Mouse (Mus musculus) c-Kit-negative CD71-positive TER-119-positive erythroid progenitor cells, embryonic 14.5 days (primary cell): ENCODE measurements around the gene Crybb1.

Experiments used
- DNase-seq: peaks from one replicate; pipeline ENCODE4 v3.0.0-alpha.2; 2013; ENCODE audit warnings: low read depth, low spot score

Crybb1 gene

DNA sequence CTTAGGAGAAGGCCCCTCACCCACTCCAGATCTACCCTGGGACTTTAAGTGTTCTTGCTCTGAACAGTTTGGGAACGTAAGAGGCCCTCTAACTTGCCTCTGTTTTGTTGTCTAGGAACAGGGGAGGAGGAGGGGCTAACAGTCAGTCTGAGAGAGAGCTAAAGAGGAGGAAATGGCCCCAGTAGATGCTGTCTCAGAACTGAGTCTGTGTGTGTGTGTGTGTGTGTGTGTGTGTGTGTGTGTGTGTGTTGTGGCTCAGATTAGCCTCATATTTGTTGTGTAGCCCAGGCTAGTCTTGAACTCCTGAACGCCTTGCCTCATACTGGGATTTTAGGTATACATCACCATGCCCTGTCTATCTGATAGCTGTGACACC, 31.0 kb downstream of the Crybb1 start:
- no peak for DNase-seq

DNA sequence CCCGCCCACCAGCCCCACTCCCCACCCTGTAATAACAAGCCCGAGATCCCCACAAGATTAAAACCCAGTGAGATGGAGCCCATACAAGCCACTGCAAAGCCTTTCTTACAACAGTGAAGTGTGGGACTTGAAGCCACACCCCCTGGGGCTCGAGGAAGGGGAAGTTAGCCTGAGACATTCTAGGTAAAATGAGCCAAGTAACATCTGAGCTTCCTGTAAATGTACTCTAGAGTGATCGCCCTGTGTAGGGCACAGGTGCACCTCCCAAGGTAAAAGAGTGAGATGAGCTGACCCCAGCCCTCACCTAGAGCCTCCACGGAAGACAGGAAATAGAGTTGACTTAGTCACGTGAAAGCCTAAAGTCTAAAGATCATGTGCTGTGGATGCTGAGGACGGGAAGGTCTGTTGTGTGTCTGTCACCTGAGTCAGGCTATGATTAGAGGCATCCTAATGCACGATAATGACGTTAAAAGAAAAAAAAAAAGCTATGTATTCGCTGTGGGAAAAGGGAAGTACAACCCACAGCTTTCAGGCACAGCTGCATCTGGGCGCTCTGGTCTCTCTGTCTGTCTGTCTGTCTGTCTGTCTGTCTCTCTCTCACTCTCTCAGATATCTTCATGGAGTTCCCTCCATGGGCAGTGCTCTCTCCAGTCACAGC, 31.5 kb downstream of the Crybb1 start:
- no peak for DNase-seq

DNA sequence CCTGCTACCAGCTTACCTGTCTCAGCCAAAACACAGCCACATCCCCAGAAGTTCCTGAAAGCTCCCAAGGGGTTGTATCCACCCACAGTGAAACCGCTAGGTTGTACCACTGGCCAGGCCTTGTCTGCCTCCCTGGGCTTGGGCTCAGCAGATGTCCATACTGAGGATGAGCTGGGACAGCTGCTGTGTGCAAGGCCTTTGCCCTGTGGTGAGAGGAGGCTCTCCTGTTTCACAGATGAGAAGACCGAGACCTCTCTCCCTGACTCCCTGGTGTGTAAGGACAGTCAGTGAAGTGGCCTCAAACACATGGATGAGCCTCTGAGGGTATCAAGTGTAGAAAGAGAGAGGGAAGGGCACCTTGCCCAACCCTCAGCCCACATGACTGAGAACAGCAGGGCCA, 32.0 kb downstream of the Crybb1 start:
- no peak for DNase-seq

- no peak for DNase-seq
These were observed 32.9 kb downstream of the Crybb1 start for GRCm38 (mm10) chr5:112288193-112289141.

DNA sequence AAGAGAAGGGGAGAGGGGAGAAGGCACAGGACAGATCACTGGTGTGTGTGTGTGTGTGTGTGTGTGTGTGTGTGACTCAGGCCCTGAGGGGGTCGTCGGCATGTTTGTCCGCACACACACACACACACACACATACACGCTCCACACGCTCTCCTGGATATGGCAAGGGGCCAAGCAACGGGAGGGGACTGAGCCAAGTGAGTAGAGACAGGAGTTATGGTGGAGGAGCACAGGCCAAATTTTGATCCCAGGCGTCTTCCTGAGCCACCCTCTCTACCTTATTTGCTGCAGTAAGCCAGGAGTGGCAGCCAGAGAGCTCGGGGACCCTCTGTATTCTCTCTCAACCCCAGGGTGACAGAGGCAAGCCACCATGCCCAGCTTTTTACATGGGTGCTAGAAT, 33.6 kb downstream of the Crybb1 start:
- DNase-seq, result no peak

DNA sequence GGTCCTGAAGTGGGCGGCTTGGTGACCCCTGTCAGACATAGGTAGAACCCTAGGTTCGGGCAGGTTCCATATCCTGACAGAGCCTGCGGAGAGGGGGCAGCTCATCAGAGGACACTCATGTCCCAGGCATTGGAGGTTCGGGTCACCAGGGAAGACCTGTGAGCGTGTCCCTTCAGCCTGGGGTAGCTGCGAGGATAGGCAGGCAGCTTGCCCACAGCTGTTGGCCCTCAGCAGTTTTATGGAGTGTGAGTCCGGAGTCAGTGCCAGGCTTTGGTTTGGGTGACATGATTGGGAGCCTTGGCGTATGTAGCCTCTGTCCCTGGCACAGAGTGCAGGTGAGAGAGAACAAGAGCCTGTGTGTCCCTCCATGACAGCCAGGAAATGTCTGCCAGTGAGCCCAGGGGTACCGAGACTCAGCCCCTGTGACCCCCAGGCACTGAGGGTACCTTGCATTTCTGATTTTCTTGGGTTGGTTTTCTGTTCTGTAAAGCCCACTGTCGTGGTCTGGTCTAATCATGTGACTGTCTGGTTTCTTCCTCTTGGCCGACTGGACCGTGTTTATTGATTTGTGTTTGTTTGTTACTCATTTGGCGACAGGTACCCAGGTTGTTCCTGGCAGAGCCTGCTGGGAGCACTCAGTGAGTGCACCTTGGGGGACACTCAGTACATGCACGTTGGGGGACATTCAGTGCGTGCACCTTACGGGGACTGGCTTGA, 34.4 kb downstream of the Crybb1 start:
- DNase-seq, result no peak

- DNase-seq, result no peak
These were observed 34.9 kb downstream of the Crybb1 start for GRCm38 (mm10) chr5:112290536-112290880.

DNA sequence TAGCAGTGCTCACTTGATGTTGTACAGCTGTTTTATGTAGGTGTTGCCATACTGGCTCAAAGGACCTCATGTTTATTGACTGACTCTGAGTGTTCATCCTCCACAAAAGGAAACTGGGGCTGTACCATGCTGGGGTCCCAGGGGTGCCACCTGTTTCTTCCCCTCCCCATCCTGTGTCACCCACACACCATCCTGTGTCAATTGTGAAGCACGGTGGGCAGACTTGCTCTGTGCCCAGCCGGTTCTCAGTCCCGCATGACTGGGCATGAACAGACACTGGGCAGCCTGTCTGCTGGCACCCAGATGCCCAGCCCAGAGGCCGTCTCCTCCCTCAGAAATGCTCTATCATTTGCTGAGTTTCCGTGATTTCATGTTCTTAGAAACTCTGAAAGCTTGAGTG, 36.3 kb downstream of the Crybb1 start:
- no peak for DNase-seq

DNA sequence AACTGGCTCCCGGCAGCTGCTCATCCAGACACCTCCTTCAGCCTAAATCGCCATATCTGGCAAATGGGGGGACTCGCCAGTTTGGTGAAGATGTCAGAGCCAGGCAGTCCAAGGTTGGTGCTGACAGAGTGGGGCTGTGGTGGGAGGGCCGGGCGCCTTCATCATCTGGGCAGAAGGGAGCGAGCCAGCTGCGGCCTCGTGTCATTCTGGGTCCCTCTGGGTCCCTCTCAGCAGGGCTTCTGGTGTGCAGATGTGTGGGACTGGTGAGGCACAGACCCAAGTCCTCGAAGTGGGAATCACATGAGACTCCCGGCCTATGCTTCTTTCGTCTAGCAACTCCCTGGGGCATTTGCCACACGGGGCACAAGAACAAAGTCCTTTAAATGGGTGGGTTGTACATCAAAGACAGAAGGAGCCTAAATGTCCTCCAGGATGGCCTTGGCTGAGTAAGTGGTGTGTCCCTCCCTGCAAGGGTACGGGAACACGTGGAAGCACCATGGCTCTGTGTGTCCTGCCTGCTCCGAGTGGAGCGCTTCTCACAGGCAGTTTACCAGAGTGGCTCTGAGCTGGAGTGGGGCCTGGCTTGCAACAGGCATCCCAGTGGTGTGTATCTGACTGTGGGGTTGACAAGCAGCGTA, 36.8 kb downstream of the Crybb1 start:
- DNase-seq, result no peak

DNA sequence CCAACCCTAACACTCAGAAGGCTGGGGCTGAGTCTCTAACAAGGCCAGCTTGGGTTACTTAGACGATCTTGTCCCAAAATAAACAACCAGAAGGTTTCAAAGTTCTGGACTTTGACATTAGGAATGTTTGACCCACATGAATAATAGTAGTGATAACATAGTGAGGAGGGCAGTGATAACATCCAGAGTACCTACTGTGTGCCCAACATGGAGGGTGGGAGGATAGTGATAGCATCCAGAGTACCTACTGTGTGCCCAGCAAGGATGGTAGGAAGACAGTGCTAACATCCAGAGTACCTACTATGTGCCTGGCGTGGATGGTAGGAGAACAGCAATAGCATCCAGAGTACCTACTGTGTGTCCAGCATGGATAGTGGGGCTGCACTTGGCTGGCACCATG, 38.2 kb downstream of the Crybb1 start:
- no peak for DNase-seq

- DNase-seq, result no peak
These were observed 39.1 kb downstream of the Crybb1 start for GRCm38 (mm10) chr5:112294696-112295095.

- DNase-seq, result no peak
These were observed 39.5 kb downstream of the Crybb1 start for GRCm38 (mm10) chr5:112295162-112295561.

DNA sequence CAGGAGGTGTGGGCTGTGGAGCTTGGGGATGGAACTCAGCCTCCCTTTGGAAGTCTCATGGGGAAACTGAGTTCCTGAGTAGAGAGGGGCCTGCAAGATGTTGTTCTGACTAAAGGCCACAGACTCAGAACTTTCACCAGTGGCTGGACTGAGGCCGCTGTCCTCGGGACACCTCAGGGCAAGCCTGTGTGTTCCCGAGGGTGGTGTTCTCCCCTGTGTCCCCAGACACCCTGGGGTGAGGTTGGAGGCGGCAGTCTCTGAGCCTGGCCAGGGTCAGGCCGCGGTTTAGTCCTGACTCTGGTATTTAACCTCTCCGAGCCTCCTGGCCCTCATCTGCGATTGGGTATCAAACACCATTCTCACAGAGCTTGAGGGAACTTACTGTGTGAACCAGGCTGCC, 39.9 kb downstream of the Crybb1 start:
- no peak for DNase-seq

DNA sequence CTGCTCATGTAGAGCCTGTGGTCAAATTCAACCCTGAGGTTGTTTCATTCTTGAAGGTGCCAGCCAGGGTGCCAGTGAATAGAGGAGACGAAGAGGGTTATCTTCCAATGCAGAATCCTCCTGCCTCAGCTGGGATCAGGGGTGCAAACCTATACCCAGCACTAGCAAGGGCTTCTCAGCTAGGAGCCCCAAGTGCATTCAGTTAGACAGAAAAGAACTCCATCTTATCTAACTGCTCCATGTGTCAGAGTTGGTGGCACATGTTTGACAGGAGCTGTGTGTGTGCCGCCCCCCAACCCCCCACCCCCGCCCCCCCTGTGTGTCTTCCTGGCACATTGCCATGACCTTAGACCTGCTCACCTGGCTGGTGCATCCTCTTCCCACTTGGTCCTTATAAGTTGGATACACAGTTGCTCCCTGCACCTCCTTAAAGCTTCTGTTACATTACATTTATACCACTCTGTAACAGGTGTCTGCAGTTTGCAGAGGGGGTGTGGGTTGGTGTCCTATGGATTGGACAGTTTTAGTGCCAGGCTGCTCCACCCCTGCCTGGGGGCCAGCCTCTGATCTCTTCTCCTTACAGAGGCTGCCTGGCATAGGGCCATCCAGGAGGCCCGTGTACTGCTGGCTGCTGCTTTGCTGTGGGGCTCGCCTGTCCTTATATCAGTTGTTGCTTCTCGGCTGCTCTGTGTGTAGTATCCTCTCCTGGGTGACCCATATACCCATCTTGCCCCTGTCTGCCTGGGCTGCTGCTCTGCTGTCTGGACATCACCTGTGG, 41.0 kb downstream of the Crybb1 start:
- DNase-seq, result no peak

DNA sequence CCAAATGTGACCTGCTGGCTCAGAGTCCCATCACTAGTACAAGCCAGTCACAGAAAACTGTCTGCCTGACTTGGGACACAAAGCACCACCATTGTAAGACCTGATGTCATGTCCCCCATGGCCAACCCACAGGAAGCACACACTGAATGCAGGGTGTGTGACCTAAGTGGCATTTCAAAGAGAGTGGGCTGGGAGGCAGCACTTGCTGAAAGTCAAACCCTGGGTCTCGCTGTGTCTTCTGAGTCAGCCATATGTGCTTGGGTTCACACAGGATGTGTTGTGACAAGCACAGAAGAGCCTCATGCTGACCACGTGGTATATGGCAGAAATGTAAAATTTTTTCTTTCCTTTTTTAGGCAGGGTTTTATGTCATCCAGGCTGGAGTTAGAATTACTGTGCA, 41.6 kb downstream of the Crybb1 start:
- DNase-seq, result no peak

- no peak for DNase-seq
These were observed 42.8 kb downstream of the Crybb1 start for GRCm38 (mm10) chr5:112298226-112298988.

GRCm38 (mm10) chr5:112299399-112299798, 43.8 kb downstream of the Crybb1 start:
- DNase-seq, result no peak

GRCm38 (mm10) chr5:112300112-112300511, 44.5 kb downstream of the Crybb1 start:
- no peak for DNase-seq

GRCm38 (mm10) chr5:112300721-112301308, 45.2 kb downstream of the Crybb1 start:
- DNase-seq, result no peak

DNA sequence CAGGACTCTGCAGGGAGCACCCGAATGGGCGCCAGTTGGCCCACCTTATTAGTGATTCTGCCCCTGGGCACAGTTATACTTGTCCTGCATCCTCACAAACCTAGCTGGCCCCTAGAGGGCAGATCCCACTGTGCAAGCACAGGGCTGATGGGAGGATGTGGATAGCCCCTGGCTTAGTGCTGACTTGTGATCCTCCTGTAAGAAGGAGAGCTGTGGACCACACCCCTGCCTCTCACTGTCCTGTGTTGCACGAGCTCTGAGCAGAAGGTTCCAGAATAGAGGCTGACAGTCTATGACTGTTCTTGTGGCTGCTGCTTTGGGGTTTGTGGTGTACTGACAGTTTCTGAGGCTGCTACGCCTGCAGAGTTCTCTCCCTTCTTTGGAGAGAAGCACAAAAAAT, 46.1 kb downstream of the Crybb1 start:
- no peak for DNase-seq
